Mouse (Mus musculus) 3T3-L1 (cell line): Measurements from ENCODE around the gene Plod3.
"Not testable (repeated sequence)": the region's sequence is repeated elsewhere in the genome, so short reads cannot be mapped to it uniquely, and the experiment has no call there.

ENCODE experiments used
- DNase-seq: peaks from one replicate; pipeline ENCODE4 v3.0.0-alpha.2; 2015; ENCODE audit warnings: low read depth, low spot score

Gene Plod3

GRCm38 (mm10) chr5:136986695-136987137, at the start of gene Plod3:
Gene Plod3, plus strand, starts transcription at chr5:136987019.
- DNase-seq = peak; percentile 100

- no peak for DNase-seq
Observed at GRCm38 (mm10) chr5:136937621-136938020, 49.2 kb upstream of the Plod3 start.

- no peak for DNase-seq
Observed at GRCm38 (mm10) chr5:136939284-136939683, 47.5 kb upstream of the Plod3 start.

GRCm38 (mm10) chr5:136940029-136940428, 46.8 kb upstream of the Plod3 start:
- DNase-seq = not testable (repeated sequence)

- no peak for DNase-seq
Observed at GRCm38 (mm10) chr5:136940845-136941560, 45.8 kb upstream of the Plod3 start.

- no peak for DNase-seq
Observed at GRCm38 (mm10) chr5:136942781-136943180, 44.0 kb upstream of the Plod3 start.

GRCm38 (mm10) chr5:136943382-136943781, 43.4 kb upstream of the Plod3 start:
- no peak for DNase-seq

- DNase-seq = no peak
Observed at GRCm38 (mm10) chr5:136945084-136945483, 41.7 kb upstream of the Plod3 start.

- DNase-seq = no peak
Observed at GRCm38 (mm10) chr5:136947874-136948273, 38.9 kb upstream of the Plod3 start.

GRCm38 (mm10) chr5:136949551-136950336, 37.1 kb upstream of the Plod3 start:
- not testable (repeated sequence) for DNase-seq

GRCm38 (mm10) chr5:136950521-136950920, 36.3 kb upstream of the Plod3 start:
- DNase-seq = no peak

- no peak for DNase-seq
Observed at GRCm38 (mm10) chr5:136952153-136952552, 34.7 kb upstream of the Plod3 start.

GRCm38 (mm10) chr5:136953015-136953414, 33.8 kb upstream of the Plod3 start, which contains the start of gene Fis1:
Gene Fis1, plus strand, starts transcription at chr5:136953275.
- peak; percentile 100 for DNase-seq

GRCm38 (mm10) chr5:136953440-136953951, 33.3 kb upstream of the Plod3 start:
- peak; percentile 59 for DNase-seq

GRCm38 (mm10) chr5:136955622-136956021, 31.2 kb upstream of the Plod3 start:
- no peak for DNase-seq

GRCm38 (mm10) chr5:136957250-136957649, 29.6 kb upstream of the Plod3 start:
- no peak for DNase-seq

GRCm38 (mm10) chr5:136958991-136959605, 27.7 kb upstream of the Plod3 start:
- DNase-seq = no peak

- no peak for DNase-seq
Observed at GRCm38 (mm10) chr5:136960053-136960452, 26.8 kb upstream of the Plod3 start.

- DNase-seq = peak; percentile 76
Observed at GRCm38 (mm10) chr5:136961334-136961982, 25.4 kb upstream of the Plod3 start.

GRCm38 (mm10) chr5:136961983-136962461, 24.8 kb upstream of the Plod3 start:
- DNase-seq = peak; percentile 97

- peak; percentile 93 for DNase-seq
Observed at GRCm38 (mm10) chr5:136962501-136962900, 24.3 kb upstream of the Plod3 start.
